Mouse (Mus musculus) lung, embryonic 15.5 days (tissue): ENCODE results near the gene Cidec. TPM values are rescaled to one million over a fixed set of nuclear protein-coding genes. Genes with fewer than 3 reads are reported as not detected.

Experiments used
- ATAC-seq: fragments of 200-750 bp; cut with Nextera tagmentation; 2 replicates; pipeline ENCODE4 v1.8.0; 2017; ENCODE audit warnings: moderate number of reproducible peaks, borderline replicate concordance; ENCODE audit not compliant: low FRiP score, low TSS enrichment; ENCODE audit errors: extremely low read depth
- H3K27ac ChIP-seq: fragments of 300-500 bp; sonication (generic); 2 replicates; pipeline ENCODE4 v1.5.1; 2015; ENCODE audit warnings: moderate library complexity, mild to moderate bottlenecking, inconsistent platforms
- H3K27me3 ChIP-seq: fragments of 300-500 bp; sonication (generic); 2 replicates; pipeline ENCODE4 v1.6.1; 2015; ENCODE audit warnings: inconsistent platforms
- H3K36me3 ChIP-seq: fragments of 300-500 bp; sonication (generic); 2 replicates; pipeline ENCODE4 v1.6.1; 2015; ENCODE audit warnings: inconsistent platforms
- H3K4me1 ChIP-seq: fragments of 300-500 bp; sonication (generic); 2 replicates; pipeline ENCODE4 v1.6.1; 2015; ENCODE audit warnings: inconsistent platforms
- H3K4me2 ChIP-seq: fragments of 300-500 bp; sonication (generic); 2 replicates; pipeline ENCODE4 v1.6.1; 2015; ENCODE audit warnings: inconsistent platforms, mild to moderate bottlenecking, moderate library complexity
- H3K4me3 ChIP-seq: fragments of 300-500 bp; sonication (generic); 2 replicates; pipeline ENCODE4 v1.5.1; 2015; ENCODE audit warnings: mild to moderate bottlenecking, inconsistent platforms
- H3K9ac ChIP-seq: fragments of 300-500 bp; sonication (generic); 2 replicates; pipeline ENCODE4 v1.6.1; 2015; ENCODE audit warnings: inconsistent platforms
- H3K9me3 ChIP-seq: fragments of 300-500 bp; sonication (generic); 2 replicates; pipeline ENCODE4 v1.6.1; 2016; ENCODE audit warnings: inconsistent platforms
- WGBS: fragments of 180-500 bp; shearing (Covaris S2); methylation state at CpG from one replicate; pipeline ENCODE4 v1.1.7; 2015; 5-methylcytosine and 5-hydroxymethylcytosine counted together
- polyA plus RNA-seq: library from polyadenylated mRNA; unstranded; fragments of >200 nt; fragmentation: Nextera tagmentation; extraction: Ambion mirVana; gene quantifications from 2 replicates; pipeline ENCODE4 v1.2.1, GENCODE M21; 2015

The Cidec gene
- polyA plus RNA-seq, 1 experiment from 2014 or later: not detected

GRCm38 (mm10) chr6:113427397-113427796 is 8.2 kb downstream of the Cidec start:
- H3K36me3 ChIP-seq: no peaks in the 10 kb centered on the region
- no peaks in the 10 kb centered on the region for H3K4me1 ChIP-seq
- H3K9ac ChIP-seq: no peak overlapping the region
- H3K4me3 ChIP-seq: no peak overlapping the region
- no peak overlapping the region for H3K27ac ChIP-seq
- 59% methylated on average over 3 of the region's 3 CpGs for WGBS
- H3K9me3 ChIP-seq: no peaks in the 10 kb centered on the region
- no peak overlapping the region for H3K4me2 ChIP-seq
- ATAC-seq: no peak
- no peaks in the 10 kb centered on the region for H3K27me3 ChIP-seq

GRCm38 (mm10) chr6:113426696-113427095 is 8.9 kb downstream of the Cidec start:
- H3K36me3 ChIP-seq: no peaks in the 10 kb centered on the region
- ATAC-seq: no peak
- H3K9ac ChIP-seq: no peak overlapping the region
- H3K4me1 ChIP-seq: no peaks in the 10 kb centered on the region
- H3K4me2 ChIP-seq: no peak overlapping the region
- H3K27ac ChIP-seq: no peak overlapping the region
- no peaks in the 10 kb centered on the region for H3K27me3 ChIP-seq
- no peaks in the 10 kb centered on the region for H3K9me3 ChIP-seq
- H3K4me3 ChIP-seq: no peak overlapping the region
- whole genome bisulfite sequencing: 90% methylated on average over 4 of the region's 4 CpGs

GRCm38 (mm10) chr6:113424187-113424586 is 11.4 kb downstream of the Cidec start:
- Histone ChIP-seq H3K4me1 (peaks cover 5% of the 10 kb centered on the region; the same call in 1 of the 2 replicates), H3K4me2 (no peak overlapping the region), H3K27ac (no peak overlapping the region), H3K36me3 (no peaks in the 10 kb centered on the region), H3K4me3 (no peak overlapping the region), H3K9ac (no peak overlapping the region), H3K9me3 (no peaks in the 10 kb centered on the region), H3K27me3 (no peaks in the 10 kb centered on the region)
- WGBS: 69% methylated on average over 7 of the region's 7 CpGs
- ATAC-seq: no peak

GRCm38 (mm10) chr6:113423000-113423399 is 12.6 kb downstream of the Cidec start:
- no peak for ATAC-seq
- no peak overlapping the region for H3K9ac ChIP-seq
- peaks cover 12% of the 10 kb centered on the region for H3K4me1 ChIP-seq
- H3K36me3 ChIP-seq: no peaks in the 10 kb centered on the region
- no peak overlapping the region for H3K27ac ChIP-seq
- WGBS: 58% methylated on average over 4 of the region's 4 CpGs
- no peaks in the 10 kb centered on the region for H3K9me3 ChIP-seq
- no peak overlapping the region for H3K4me2 ChIP-seq
- no peak overlapping the region for H3K4me3 ChIP-seq
- no peaks in the 10 kb centered on the region for H3K27me3 ChIP-seq

- Histone ChIP-seq H3K9me3 (no peaks in the 10 kb centered on the region), H3K4me1 (peaks cover 17% of the 10 kb centered on the region), H3K4me2 (peak within 1 kb of the TSS; percentile 88), H3K27me3 (no peaks in the 10 kb centered on the region), H3K9ac (peak within 1 kb of the TSS; percentile 74), H3K4me3 (peak within 1 kb of the TSS; percentile 60), H3K36me3 (0 out of 2 replicates have a peak, but pooled peaks cover 4% of the 10 kb centered on the region), H3K27ac (0 out of 2 replicates have a peak within 1 kb of the TSS, but pooled peaks have one; percentile 1)
- WGBS: under 1% methylated on average over 25 of the region's 25 CpGs
- peak; percentile 97 for ATAC-seq
Observed at GRCm38 (mm10) chr6:113419199-113419587, 16.4 kb downstream of the Cidec start, which contains the start of gene Rpusd3. TSS of gene Rpusd3 (minus strand) at chr6:113419340.

GRCm38 (mm10) chr6:113418441-113419198 is 16.9 kb downstream of the Cidec start:
- 12% methylated on average over 16 of the region's 16 CpGs for WGBS
- Histone ChIP-seq H3K9me3 (no peaks in the 10 kb centered on the region), H3K27me3 (no peaks in the 10 kb centered on the region), H3K27ac (0 out of 2 replicates have a peak overlapping the region, but pooled peaks have one; percentile 1), H3K9ac (peak overlapping the region; percentile 74), H3K4me2 (peak overlapping the region; percentile 88), H3K36me3 (0 out of 2 replicates have a peak, but pooled peaks cover 4% of the 10 kb centered on the region), H3K4me1 (peaks cover 17% of the 10 kb centered on the region), H3K4me3 (peak overlapping the region; percentile 60)
- peak; percentile 56; the same call in 1 of the 2 replicates for ATAC-seq

- Histone ChIP-seq H3K9me3 (no peaks in the 10 kb centered on the region), H3K27ac (no peak overlapping the region), H3K27me3 (no peaks in the 10 kb centered on the region), H3K4me3 (no peak overlapping the region), H3K4me1 (peaks cover 17% of the 10 kb centered on the region), H3K36me3 (0 out of 2 replicates have a peak, but pooled peaks cover 4% of the 10 kb centered on the region), H3K4me2 (no peak overlapping the region), H3K9ac (no peak overlapping the region)
- 66% methylated on average over 5 of the region's 5 CpGs for WGBS
- ATAC-seq: no peak
Observed at GRCm38 (mm10) chr6:113416416-113416815, 19.1 kb downstream of the Cidec start.

- no peak overlapping the region for H3K4me3 ChIP-seq
- H3K27ac ChIP-seq: no peak overlapping the region
- H3K4me1 ChIP-seq: no peaks in the 10 kb centered on the region
- no peak for ATAC-seq
- no peak overlapping the region for H3K4me2 ChIP-seq
- no peak overlapping the region for H3K9ac ChIP-seq
- no peaks in the 10 kb centered on the region for H3K27me3 ChIP-seq
- 0 out of 2 replicates have a peak, but pooled peaks cover 1% of the 10 kb centered on the region for H3K36me3 ChIP-seq
- H3K9me3 ChIP-seq: no peaks in the 10 kb centered on the region
- WGBS: 46% methylated on average over 1 of the region's 1 CpGs
Observed at GRCm38 (mm10) chr6:113410001-113410400, 25.6 kb downstream of the Cidec start.

- H3K36me3 ChIP-seq: no peaks in the 10 kb centered on the region
- 75% methylated on average over 9 of the region's 9 CpGs for WGBS
- H3K27ac ChIP-seq: no peak overlapping the region
- H3K27me3 ChIP-seq: no peaks in the 10 kb centered on the region
- no peak overlapping the region for H3K4me3 ChIP-seq
- H3K4me1 ChIP-seq: no peaks in the 10 kb centered on the region
- no peaks in the 10 kb centered on the region for H3K9me3 ChIP-seq
- ATAC-seq: no peak
- H3K9ac ChIP-seq: no peak overlapping the region
- H3K4me2 ChIP-seq: no peak overlapping the region
Observed at GRCm38 (mm10) chr6:113406683-113407082, 28.9 kb downstream of the Cidec start.

- Histone ChIP-seq H3K9ac (no peak overlapping the region), H3K9me3 (no peaks in the 10 kb centered on the region), H3K27me3 (no peaks in the 10 kb centered on the region), H3K4me3 (no peak overlapping the region), H3K27ac (no peak overlapping the region), H3K4me2 (no peak overlapping the region), H3K36me3 (no peaks in the 10 kb centered on the region), H3K4me1 (no peaks in the 10 kb centered on the region)
- ATAC-seq: no peak
- 80% methylated on average over 6 of the region's 6 CpGs for WGBS
Observed at GRCm38 (mm10) chr6:113405483-113405882, 30.1 kb downstream of the Cidec start.

- no peak overlapping the region for H3K9ac ChIP-seq
- 74% methylated on average over 12 of the region's 12 CpGs for WGBS
- no peak overlapping the region for H3K27ac ChIP-seq
- ATAC-seq: no peak
- no peaks in the 10 kb centered on the region for H3K9me3 ChIP-seq
- H3K4me1 ChIP-seq: no peaks in the 10 kb centered on the region
- no peaks in the 10 kb centered on the region for H3K36me3 ChIP-seq
- no peaks in the 10 kb centered on the region for H3K27me3 ChIP-seq
- no peak overlapping the region for H3K4me3 ChIP-seq
- H3K4me2 ChIP-seq: no peak overlapping the region
Observed at GRCm38 (mm10) chr6:113404649-113405448, 30.7 kb downstream of the Cidec start.

GRCm38 (mm10) chr6:113402094-113402493 is 33.5 kb downstream of the Cidec start:
- no peak for ATAC-seq
- no peaks in the 10 kb centered on the region for H3K9me3 ChIP-seq
- H3K4me2 ChIP-seq: no peak overlapping the region
- no peaks in the 10 kb centered on the region for H3K4me1 ChIP-seq
- no peak overlapping the region for H3K4me3 ChIP-seq
- H3K27me3 ChIP-seq: no peaks in the 10 kb centered on the region
- no peak overlapping the region for H3K9ac ChIP-seq
- no peaks in the 10 kb centered on the region for H3K36me3 ChIP-seq
- 87% methylated on average over 13 of the region's 13 CpGs for WGBS
- H3K27ac ChIP-seq: no peak overlapping the region
